Mouse (Mus musculus): ENCODE data around the gene Ckap5.
A peak's percentile ranks its signal among the peaks of the same experiment; 100 is the strongest.

- peak; percentile 64; the same call in 1 of the 2 replicates for TF ChIP-seq CTCF (IDR thresholded peaks at IDR 0.05; ENCODE audit: borderline replicate concordance, insufficient read depth, low read length)
- TF ChIP-seq POLR2A (IDR thresholded peaks at IDR 0.05; ENCODE audit: low read depth, low read length) = no peak
These were observed 120.2 kb downstream of the Ckap5 start for GRCm38 (mm10) chr2:91646733-91647132.

Measured in embryonic fibroblast, embryonic 13.5 days (primary cell).